Mouse (Mus musculus): ENCODE results near the gene Gas2l1. TPM values are rescaled to one million over a fixed set of nuclear protein-coding genes. Genes with fewer than 3 reads are reported as not detected.

Gene Gas2l1
- total RNA-seq, 1 experiment = 40.9 TPM

DNA sequence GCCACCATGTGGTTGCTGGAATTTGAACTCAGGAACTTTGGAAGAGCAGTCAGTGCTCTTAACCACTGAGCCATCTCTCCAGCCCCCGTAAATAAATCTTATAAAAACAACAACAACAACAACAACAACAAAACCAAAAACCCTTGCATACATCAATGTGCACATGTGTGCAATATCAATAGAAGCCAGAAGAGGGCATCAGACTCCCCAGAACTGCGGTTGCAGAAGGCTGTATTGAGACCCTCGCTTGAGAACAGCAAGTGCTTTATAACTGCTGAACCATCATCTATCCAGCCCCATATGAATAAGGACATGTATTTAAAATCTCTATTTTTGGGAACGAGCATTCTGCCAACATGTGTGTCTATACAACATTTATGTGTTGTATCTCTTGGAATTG, 9.8 kb upstream of the Gas2l1 start:
- Histone ChIP-seq H3K36me3 (ENCODE audit: control insufficient read depth, insufficient read depth, low read length, poor library complexity, severe bottlenecking) (peaks cover 42% of the 10 kb centered on the region), H3K9ac (ENCODE audit: insufficient read depth, low read depth, low read length, poor library complexity, severe bottlenecking) (no peak overlapping the region), H3K4me3 (ENCODE audit: insufficient read depth in 1 of 2, low read depth in 1 of 2, low read length in 2 of 2, poor library complexity in 1 of 2, severe bottlenecking in 1 of 2) (no peak overlapping the region), H3K9me3 (ENCODE audit: control insufficient read depth, insufficient read depth, low read depth, low read length) (no peaks in the 10 kb centered on the region), H3K27ac (ENCODE audit: insufficient read depth, low read depth, low read length, poor library complexity, severe bottlenecking) (no peak overlapping the region), H3K4me1 (ENCODE audit: control insufficient read depth in 2 of 2, insufficient read depth in 2 of 2, low read length in 2 of 2, poor library complexity in 1 of 2) (no peaks in the 10 kb centered on the region)
- TF ChIP-seq HCFC1 (IDR thresholded peaks at IDR 0.05; ENCODE audit: borderline replicate concordance, insufficient read depth, low read length) (no peak), ZC3H11A (IDR thresholded peaks at IDR 0.05; ENCODE audit: borderline replicate concordance, low read depth, low read length) (no peak), MAFK (IDR thresholded peaks at IDR 0.05; ENCODE audit: insufficient read depth, low read depth, low read length) (no peak), CHD2 (IDR thresholded peaks at IDR 0.05; ENCODE audit: low read depth, low read length) (no peak), ZNF384 (IDR thresholded peaks at IDR 0.05; ENCODE audit: low read depth, low read length) (no peak)
- no peak for DNase-seq (ENCODE audit: low read depth, low spot score)
- in situ Hi-C loops (cut with MboI; ENCODE audit: low sequenced_read_pairs in 2 of 2, unreplicated experiment in 2 of 2) = no loop called here

DNA sequence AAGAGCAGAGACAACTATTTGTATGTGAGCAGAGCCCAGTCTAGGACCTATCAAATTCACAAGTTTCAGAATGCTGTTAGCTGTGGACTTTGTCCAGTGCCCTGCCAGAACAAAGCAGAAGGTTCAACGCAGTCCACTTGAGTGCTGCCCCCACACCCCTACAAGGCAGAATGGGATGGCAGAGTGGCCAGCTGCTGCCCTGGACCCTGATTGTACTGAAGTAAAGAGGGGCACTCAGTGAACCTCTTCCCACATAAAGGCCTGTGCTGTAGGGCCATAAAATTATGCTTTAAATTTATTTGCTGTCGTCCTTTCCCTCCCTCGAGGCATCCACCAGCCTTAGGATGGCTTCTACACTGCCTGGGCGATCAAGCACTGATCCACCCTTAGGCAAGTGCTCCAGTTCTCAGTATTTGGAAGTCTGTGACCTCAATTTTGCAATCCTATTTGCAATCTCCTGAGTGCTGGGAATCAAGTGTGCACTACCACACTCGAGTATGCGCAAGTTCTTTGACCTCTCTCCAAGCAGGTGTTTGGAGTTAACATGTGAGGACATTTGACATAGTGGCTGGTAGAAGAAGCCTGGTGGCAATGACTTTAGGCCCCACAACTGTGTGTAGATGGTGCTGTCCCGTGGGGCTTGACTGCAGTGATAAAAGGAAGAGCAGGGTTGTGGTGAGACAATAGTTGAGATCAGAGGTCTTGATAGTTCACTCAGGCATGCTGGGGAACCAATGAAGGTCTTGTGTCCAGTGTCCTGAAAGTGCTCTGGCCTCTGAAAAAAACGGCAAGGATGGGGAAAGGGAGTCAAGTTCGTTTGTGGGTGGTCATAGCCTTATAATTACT, 3.2 kb upstream of the Gas2l1 start:
- no peak for DNase-seq (ENCODE audit: low read depth, low spot score)
- Histone ChIP-seq H3K9me3 (ENCODE audit: control insufficient read depth, insufficient read depth, low read depth, low read length) (no peaks in the 10 kb centered on the region), H3K36me3 (ENCODE audit: control insufficient read depth, insufficient read depth, low read length, poor library complexity, severe bottlenecking) (peaks cover 40% of the 10 kb centered on the region), H3K4me3 (ENCODE audit: insufficient read depth in 1 of 2, low read depth in 1 of 2, low read length in 2 of 2, poor library complexity in 1 of 2, severe bottlenecking in 1 of 2) (no peak overlapping the region), H3K27ac (ENCODE audit: insufficient read depth, low read depth, low read length, poor library complexity, severe bottlenecking) (no peak overlapping the region), H3K9ac (ENCODE audit: insufficient read depth, low read depth, low read length, poor library complexity, severe bottlenecking) (no peak overlapping the region), H3K4me1 (ENCODE audit: control insufficient read depth in 2 of 2, insufficient read depth in 2 of 2, low read length in 2 of 2, poor library complexity in 1 of 2) (peaks cover 0 to 9% of the 10 kb centered on the region in 2 experiments; a peak in 2 of 4 replicates)
- no peak for TF ChIP-seq ZC3H11A (IDR thresholded peaks at IDR 0.05; ENCODE audit: borderline replicate concordance, low read depth, low read length)
- no peak for TF ChIP-seq MAFK (IDR thresholded peaks at IDR 0.05; ENCODE audit: insufficient read depth, low read depth, low read length)
- no peak for TF ChIP-seq HCFC1 (IDR thresholded peaks at IDR 0.05; ENCODE audit: borderline replicate concordance, insufficient read depth, low read length)
- no peak for TF ChIP-seq ZNF384 (IDR thresholded peaks at IDR 0.05; ENCODE audit: low read depth, low read length)
- no peak for TF ChIP-seq CHD2 (IDR thresholded peaks at IDR 0.05; ENCODE audit: low read depth, low read length)
- in situ Hi-C loops (cut with MboI; ENCODE audit: low sequenced_read_pairs in 2 of 2, unreplicated experiment in 2 of 2) = no loop called here

DNA sequence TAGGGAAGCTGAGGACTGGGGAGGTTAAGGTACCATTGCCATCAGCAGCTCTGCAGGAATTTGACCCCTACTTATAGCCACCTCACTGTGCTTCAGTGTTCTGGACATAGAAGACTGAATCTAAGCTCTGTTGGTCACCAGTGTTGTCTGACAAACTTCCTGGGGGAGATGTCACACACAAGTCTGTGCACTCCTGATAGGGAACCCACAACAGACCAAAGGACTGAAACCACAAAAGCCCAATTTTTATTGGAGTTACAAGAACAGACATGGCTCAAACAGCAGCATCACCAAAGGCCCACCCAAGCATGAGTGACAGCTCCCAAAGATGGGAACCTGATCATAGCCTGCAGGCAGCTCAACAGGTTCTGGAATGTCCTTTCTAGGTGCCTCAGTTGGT, 1.9 kb upstream of the Gas2l1 start:
- TF ChIP-seq HCFC1 (IDR thresholded peaks at IDR 0.05; ENCODE audit: borderline replicate concordance, insufficient read depth, low read length) (no peak), ZNF384 (IDR thresholded peaks at IDR 0.05; ENCODE audit: low read depth, low read length) (no peak), MAFK (IDR thresholded peaks at IDR 0.05; ENCODE audit: insufficient read depth, low read depth, low read length) (no peak), CHD2 (IDR thresholded peaks at IDR 0.05; ENCODE audit: low read depth, low read length) (no peak), ZC3H11A (IDR thresholded peaks at IDR 0.05; ENCODE audit: borderline replicate concordance, low read depth, low read length) (no peak)
- no peak overlapping the region for H3K4me3 ChIP-seq (ENCODE audit: insufficient read depth in 1 of 2, low read depth in 1 of 2, low read length in 2 of 2, poor library complexity in 1 of 2, severe bottlenecking in 1 of 2)
- no peak overlapping the region for H3K9ac ChIP-seq (ENCODE audit: insufficient read depth, low read depth, low read length, poor library complexity, severe bottlenecking)
- in situ Hi-C loops (cut with MboI; ENCODE audit: low sequenced_read_pairs in 2 of 2, unreplicated experiment in 2 of 2) = no loop called here
- no peak overlapping the region for H3K27ac ChIP-seq (ENCODE audit: insufficient read depth, low read depth, low read length, poor library complexity, severe bottlenecking)
- no peak for DNase-seq (ENCODE audit: low read depth, low spot score)
- peaks cover 39% of the 10 kb centered on the region for H3K36me3 ChIP-seq (ENCODE audit: control insufficient read depth, insufficient read depth, low read length, poor library complexity, severe bottlenecking)
- peaks cover 2 to 19% of the 10 kb centered on the region in 2 experiments; a peak in 2 of 4 replicates for H3K4me1 ChIP-seq (ENCODE audit: control insufficient read depth in 2 of 2, insufficient read depth in 2 of 2, low read length in 2 of 2, poor library complexity in 1 of 2)
- no peaks in the 10 kb centered on the region for H3K9me3 ChIP-seq (ENCODE audit: control insufficient read depth, insufficient read depth, low read depth, low read length)

DNA sequence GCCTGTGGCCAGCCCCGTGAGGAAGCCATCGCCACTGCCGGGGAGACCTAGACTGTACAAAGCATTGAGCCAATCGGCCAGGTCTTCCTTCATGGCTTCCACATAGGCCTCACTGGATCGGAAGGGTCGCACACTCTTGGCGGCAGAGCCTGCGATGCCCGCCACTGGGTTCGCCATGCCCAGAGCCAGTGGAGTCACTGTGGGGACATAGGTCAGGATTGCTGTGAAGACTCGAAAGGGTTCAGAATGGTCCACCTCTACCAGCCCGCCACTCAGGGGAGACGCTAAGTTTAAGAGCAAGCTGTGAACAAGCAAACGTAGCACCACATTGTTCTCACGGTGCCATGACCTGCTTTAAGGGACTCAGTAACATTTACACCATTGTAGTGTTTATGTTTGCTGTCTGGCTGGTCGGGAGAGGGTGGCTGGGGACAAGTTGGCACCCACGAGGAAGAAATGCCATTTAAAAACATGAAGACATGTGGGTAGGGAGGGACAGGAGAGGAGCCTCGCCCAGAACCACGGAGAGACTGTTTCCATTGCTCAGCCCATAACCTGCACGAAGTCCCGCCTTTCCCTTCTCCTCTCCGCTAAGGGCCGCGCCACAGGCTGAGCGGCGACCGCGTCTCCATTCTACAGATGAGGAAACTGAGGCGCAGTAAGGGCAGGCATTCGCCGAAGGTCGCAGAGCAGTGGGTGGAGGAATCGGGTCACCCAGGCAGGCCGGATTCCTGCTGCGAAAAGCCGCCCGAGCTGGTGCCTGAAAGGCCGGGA, 658 bp downstream of the Gas2l1 start:
- TF ChIP-seq ZNF384 (IDR thresholded peaks at IDR 0.05; ENCODE audit: low read depth, low read length) = no peak
- TF ChIP-seq HCFC1 (IDR thresholded peaks at IDR 0.05; ENCODE audit: borderline replicate concordance, insufficient read depth, low read length) = peak; percentile 35; the same call in 1 of the 2 replicates
- in situ Hi-C loops (cut with MboI; ENCODE audit: low sequenced_read_pairs in 2 of 2, unreplicated experiment in 2 of 2) = no loop called here
- H3K9me3 ChIP-seq (ENCODE audit: control insufficient read depth, insufficient read depth, low read depth, low read length) = no peaks in the 10 kb centered on the region

More for the DNA sequence above, 658 bp downstream of the Gas2l1 start:
- no peak overlapping the region for H3K27ac ChIP-seq (ENCODE audit: insufficient read depth, low read depth, low read length, poor library complexity, severe bottlenecking)
- no peak for DNase-seq (ENCODE audit: low read depth, low spot score)
- peaks cover 30% of the 10 kb centered on the region for H3K36me3 ChIP-seq (ENCODE audit: control insufficient read depth, insufficient read depth, low read length, poor library complexity, severe bottlenecking)
- peak overlapping the region; percentile 80 to 82 for H3K4me3 ChIP-seq (ENCODE audit: insufficient read depth in 1 of 2, low read depth in 1 of 2, low read length in 2 of 2, poor library complexity in 1 of 2, severe bottlenecking in 1 of 2)
- peak overlapping the region; percentile 87 for H3K9ac ChIP-seq (ENCODE audit: insufficient read depth, low read depth, low read length, poor library complexity, severe bottlenecking)
- peaks cover 2 to 29% of the 10 kb centered on the region in 2 experiments; a peak in 3 of 4 replicates for H3K4me1 ChIP-seq (ENCODE audit: control insufficient read depth in 2 of 2, insufficient read depth in 2 of 2, low read length in 2 of 2, poor library complexity in 1 of 2)

All from ES-E14 (cell line).